ENCODE assay signal across 8 mouse cellular contexts in genomic region chr7:126503273-126503878, GRCm38 (mm10). TPM values are rescaled to one million over a fixed set of nuclear protein-coding genes. Genes with fewer than 3 reads are reported as not detected.
DNase-seq lines count a peak whose midpoint lies in the region; ATAC-seq and TF ChIP-seq lines count a peak whose summit lies in the region.

Gene Atxn2l, minus strand, starts transcription at chr7:126503437.

- peak within 1 kb of the TSS; percentile 100 for H3K9ac ChIP-seq in forebrain, embryonic 12.5 days
- H3K9ac ChIP-seq in heart, postnatal 0 days (replicated peaks; ENCODE audit: low read depth, low read length) = peak within 1 kb of the TSS; percentile 98
- peak within 1 kb of the TSS; percentile 100 for H3K9ac ChIP-seq in liver, embryonic 16.5 days (ENCODE audit: low read depth, low read length)
- peak within 1 kb of the TSS; percentile 100 for H3K9ac ChIP-seq in neural tube, embryonic 13.5 days

- no peaks in the 10 kb centered on the region for H3K9me3 ChIP-seq in E14TG2a.4 (ENCODE audit: low read length)
- no peaks in the 10 kb centered on the region for H3K9me3 ChIP-seq in forebrain, embryonic 12.5 days
- H3K9me3 ChIP-seq in heart, postnatal 0 days (replicated peaks; ENCODE audit: control insufficient read depth, low read length) = no peaks in the 10 kb centered on the region
- H3K9me3 ChIP-seq in liver, embryonic 16.5 days (replicated peaks; ENCODE audit: control insufficient read depth, low read length) = no peaks in the 10 kb centered on the region
- H3K9me3 ChIP-seq in neural tube, embryonic 13.5 days = no peaks in the 10 kb centered on the region

- peak within 1 kb of the TSS; percentile 100 for H3K4me3 ChIP-seq in E14TG2a.4 (replicated peaks; ENCODE audit: low read length)
- peak within 1 kb of the TSS; percentile 93 for H3K4me3 ChIP-seq in forebrain, embryonic 12.5 days (replicated peaks)
- H3K4me3 ChIP-seq in heart, postnatal 0 days (ENCODE audit: low read depth, low read length) = peak within 1 kb of the TSS; percentile 92
- H3K4me3 ChIP-seq in liver, embryonic 16.5 days (ENCODE audit: low read depth, low read length) = peak within 1 kb of the TSS; percentile 100
- H3K4me3 ChIP-seq in neural tube, embryonic 13.5 days = peak within 1 kb of the TSS; percentile 100
- H3K4me3 ChIP-seq in testis, adult 2 months (ENCODE audit: control insufficient read depth, low read depth, low read length) = peak within 1 kb of the TSS; percentile 82

- peak; percentile 96 for DNase-seq in c-Kit-positive CD71-positive TER-119-positive erythroid progenitor cells, embryonic 14.5 days (ENCODE audit: low spot score)
- peak; percentile 98 for DNase-seq in heart, postnatal 0 days (ENCODE audit: low spot score)
- peak; percentile 100 for DNase-seq in kidney, postnatal 4 days

- peak; percentile 70; the same call in 1 of the 2 replicates for TF ChIP-seq EP300 in heart, postnatal 0 days (IDR thresholded peaks at IDR 0.05; ENCODE audit: low read depth)

- WGBS in forebrain, embryonic 12.5 days = under 1% methylated on average over 59 of the region's 72 CpGs
- WGBS in heart, postnatal 0 days = under 1% methylated on average over 61 of the region's 72 CpGs
- WGBS in liver, embryonic 16.5 days (ENCODE audit: insufficient replicate concordance) = under 1% methylated on average over 57 of the region's 72 CpGs
- WGBS in neural tube, embryonic 13.5 days = under 1% methylated on average over 65 of the region's 72 CpGs

- peaks cover 60% of the 10 kb centered on the region for H3K4me1 ChIP-seq in E14TG2a.4 (replicated peaks; ENCODE audit: low read depth, low read length)
- H3K4me1 ChIP-seq in forebrain, embryonic 12.5 days = peaks cover 18% of the 10 kb centered on the region
- peaks cover 8% of the 10 kb centered on the region; the same call in 1 of the 2 replicates for H3K4me1 ChIP-seq in heart, postnatal 0 days (ENCODE audit: control insufficient read depth, insufficient read depth)
- H3K4me1 ChIP-seq in liver, embryonic 16.5 days (ENCODE audit: control insufficient read depth, low read depth, low read length) = peaks cover 12% of the 10 kb centered on the region
- peaks cover 24% of the 10 kb centered on the region for H3K4me1 ChIP-seq in neural tube, embryonic 13.5 days (replicated peaks)
- H3K4me1 ChIP-seq in testis, adult 2 months (ENCODE audit: control insufficient read depth, insufficient read depth, low read length) = peaks cover 2% of the 10 kb centered on the region; the same call in 1 of the 2 replicates

- peak; percentile 90 for ATAC-seq in forebrain, embryonic 12.5 days (ENCODE audit: low FRiP score)
- peak; percentile 86 for ATAC-seq in heart, postnatal 0 days (ENCODE audit: insufficient read depth, low read depth)
- ATAC-seq in liver, embryonic 16.5 days (ENCODE audit: low read depth) = peak; percentile 80
- ATAC-seq in neural tube, embryonic 13.5 days (ENCODE audit: low read depth) = peak; percentile 87

- TF ChIP-seq POLR2A in testis, adult 2 months (IDR thresholded peaks at IDR 0.05; ENCODE audit: control insufficient read depth, low read depth, low read length) = peak; percentile 87

- H3K4me2 ChIP-seq in forebrain, embryonic 12.5 days = peak within 1 kb of the TSS; percentile 78
- peak within 1 kb of the TSS; percentile 93 for H3K4me2 ChIP-seq in heart, postnatal 0 days (ENCODE audit: low read depth, low read length)
- H3K4me2 ChIP-seq in liver, embryonic 16.5 days (ENCODE audit: low read depth, low read length) = peak within 1 kb of the TSS; percentile 54
- H3K4me2 ChIP-seq in neural tube, embryonic 13.5 days = peak within 1 kb of the TSS; percentile 88

- no peaks in the 10 kb centered on the region for H3K27me3 ChIP-seq in E14TG2a.4 (ENCODE audit: insufficient read depth, low read length)
- H3K27me3 ChIP-seq in forebrain, embryonic 12.5 days = no peaks in the 10 kb centered on the region
- no peaks in the 10 kb centered on the region for H3K27me3 ChIP-seq in heart, postnatal 0 days (ENCODE audit: control insufficient read depth, insufficient read depth, low read length)
- no peaks in the 10 kb centered on the region for H3K27me3 ChIP-seq in liver, embryonic 16.5 days (ENCODE audit: control insufficient read depth, insufficient read depth, low read depth, low read length)
- H3K27me3 ChIP-seq in neural tube, embryonic 13.5 days = no peaks in the 10 kb centered on the region
- H3K27me3 ChIP-seq in testis, adult 2 months (ENCODE audit: control insufficient read depth, insufficient read depth, low read length) = no peaks in the 10 kb centered on the region

- peaks cover 29% of the 10 kb centered on the region for H3K36me3 ChIP-seq in E14TG2a.4 (ENCODE audit: insufficient read depth, low read length)
- peaks cover 29% of the 10 kb centered on the region for H3K36me3 ChIP-seq in forebrain, embryonic 12.5 days (replicated peaks)
- peaks cover 29% of the 10 kb centered on the region for H3K36me3 ChIP-seq in heart, postnatal 0 days (replicated peaks; ENCODE audit: control insufficient read depth, insufficient read depth, low read length)
- peaks cover 29% of the 10 kb centered on the region for H3K36me3 ChIP-seq in liver, embryonic 16.5 days (ENCODE audit: control insufficient read depth, insufficient read depth)
- peaks cover 28% of the 10 kb centered on the region for H3K36me3 ChIP-seq in neural tube, embryonic 13.5 days
- H3K36me3 ChIP-seq in testis, adult 2 months (ENCODE audit: control insufficient read depth, insufficient read depth, low read length) = peaks cover 12% of the 10 kb centered on the region

- peak within 1 kb of the TSS; percentile 99 for H3K27ac ChIP-seq in forebrain, embryonic 12.5 days
- peak within 1 kb of the TSS; percentile 99 for H3K27ac ChIP-seq in heart, postnatal 0 days (ENCODE audit: low read depth)
- peak within 1 kb of the TSS; percentile 100 for H3K27ac ChIP-seq in liver, embryonic 16.5 days (ENCODE audit: low read length)
- peak within 1 kb of the TSS; percentile 99 for H3K27ac ChIP-seq in neural tube, embryonic 13.5 days (replicated peaks)
- H3K27ac ChIP-seq in testis, adult 2 months (ENCODE audit: control insufficient read depth, insufficient read depth, low read depth, low read length) = peak within 1 kb of the TSS; percentile 98

- no peak for TF ChIP-seq CTCF in E14TG2a.4 (conservative IDR thresholded peaks at IDR 0.05; ENCODE audit: low read length)
- peak; percentile 37 for TF ChIP-seq CTCF in heart, postnatal 0 days (IDR thresholded peaks at IDR 0.05; ENCODE audit: low read depth)
- no peak for TF ChIP-seq CTCF in testis, adult 2 months (IDR thresholded peaks at IDR 0.05; ENCODE audit: control insufficient read depth, insufficient read depth, insufficient replicate concordance, low read depth, low read length)

RNA-seq across cellular contexts. Expression of gene Atxn2l, which starts in this region (rescaled TPM):
- polyA plus RNA-seq in forebrain, embryonic 12.5 days (2016; fragmentation: Nextera tagmentation; extraction: Ambion mirVana) = 76.6 and 92.6 TPM in 2 replicates
- total RNA-seq in heart, postnatal 0 days (2014; rRNA removed; ENCODE audit: low replicate concordance) = 21.8 and 35.6 TPM in 2 replicates
- polyA plus RNA-seq in heart, postnatal 0 days (2015; fragmentation: Nextera tagmentation; extraction: Ambion mirVana) = 13.4 and 14.1 TPM in 2 replicates
- 21.6 and 24.5 TPM in 2 replicates for polyA plus RNA-seq in liver, embryonic 16.5 days (2015; fragmentation: Nextera tagmentation; extraction: Ambion mirVana)
- 68.2 and 83.1 TPM in 2 replicates for polyA plus RNA-seq in neural tube, embryonic 13.5 days (2015; fragmentation: Nextera tagmentation; extraction: Ambion mirVana)
- polyA plus RNA-seq in testis, adult 2 months (2012; rRNA removed) = 666 and 681 TPM in 2 replicates

Comparison
In these comparisons a context has a peak if more than half of its experiments do, and no peak if none do; other contexts are left out.
1. Peak in every context shown above with its lines: DNase-seq, ATAC-seq, H3K4me3 ChIP-seq and H3K27ac ChIP-seq.